Mouse (Mus musculus) testis, postnatal 14 days (tissue): ENCODE results near the gene Robo4.
A peak's percentile ranks its signal among the peaks of the same experiment; 100 is the strongest.

Experiments
- DNase-seq: peaks from one replicate; pipeline ENCODE4 v3.0.0; 2021; ENCODE audit warnings: low spot score

Robo4 gene

DNA sequence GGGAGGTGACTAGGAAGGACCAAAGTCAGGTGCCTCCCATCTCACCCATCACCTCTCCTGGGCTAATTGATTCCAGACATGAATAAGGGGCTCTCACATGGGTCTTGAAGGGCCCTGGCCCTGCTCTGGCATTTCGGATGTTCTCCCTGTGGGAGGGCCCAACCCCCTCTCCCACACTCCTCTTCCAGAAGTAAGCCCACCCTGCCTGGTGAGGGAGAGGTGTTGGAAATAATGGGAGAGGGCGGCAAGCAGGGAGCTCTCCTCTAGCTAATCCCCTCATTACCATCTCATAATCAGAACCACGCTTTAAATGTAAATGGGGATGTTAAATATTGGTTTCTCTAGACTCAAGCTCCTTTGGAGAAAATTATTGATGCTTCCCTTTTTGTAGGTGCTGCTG lies 53.3 kb downstream of the Robo4 start:
- DNase-seq: no peak

DNA sequence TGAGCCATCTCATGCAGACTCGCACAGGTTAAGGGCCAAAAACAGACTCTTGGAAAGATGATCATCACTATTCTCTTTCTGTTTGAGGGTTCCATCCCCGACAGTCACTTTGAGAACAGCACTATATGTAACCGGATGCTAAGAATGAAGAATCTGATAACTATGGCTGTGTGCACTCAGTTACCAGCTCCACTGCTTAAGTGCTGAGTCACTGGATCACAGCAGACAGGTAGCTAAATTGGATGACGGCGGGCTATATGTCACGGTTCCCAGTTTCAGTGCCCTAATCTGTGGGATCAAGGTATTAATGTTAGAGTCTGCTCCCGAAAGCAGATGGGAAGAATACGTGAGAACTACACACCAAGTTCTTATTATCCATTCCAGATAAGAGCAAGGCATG lies 54.2 kb downstream of the Robo4 start:
- no peak for DNase-seq

DNA sequence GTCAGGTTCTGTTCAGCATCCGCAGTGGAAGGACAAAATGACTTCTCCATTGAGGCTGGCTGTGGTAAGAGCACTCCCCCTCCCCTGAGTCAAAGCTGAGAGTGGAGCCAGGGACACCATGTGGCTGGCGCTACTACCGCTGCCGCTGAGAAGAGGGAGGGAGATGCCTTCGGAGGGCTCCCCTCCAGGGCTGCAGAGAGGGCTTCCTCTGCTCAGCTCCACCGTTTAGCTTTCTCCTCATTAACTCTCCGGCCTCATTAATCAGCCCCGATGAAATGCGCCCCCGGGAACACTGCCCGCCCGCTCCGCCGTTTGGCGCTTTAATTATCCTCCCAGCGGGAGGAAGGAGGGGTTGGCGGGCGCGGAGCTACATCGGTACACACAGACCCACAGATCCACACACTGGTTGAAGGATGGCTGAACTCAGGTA lies 54.8 kb downstream of the Robo4 start:
- no peak for DNase-seq

DNA sequence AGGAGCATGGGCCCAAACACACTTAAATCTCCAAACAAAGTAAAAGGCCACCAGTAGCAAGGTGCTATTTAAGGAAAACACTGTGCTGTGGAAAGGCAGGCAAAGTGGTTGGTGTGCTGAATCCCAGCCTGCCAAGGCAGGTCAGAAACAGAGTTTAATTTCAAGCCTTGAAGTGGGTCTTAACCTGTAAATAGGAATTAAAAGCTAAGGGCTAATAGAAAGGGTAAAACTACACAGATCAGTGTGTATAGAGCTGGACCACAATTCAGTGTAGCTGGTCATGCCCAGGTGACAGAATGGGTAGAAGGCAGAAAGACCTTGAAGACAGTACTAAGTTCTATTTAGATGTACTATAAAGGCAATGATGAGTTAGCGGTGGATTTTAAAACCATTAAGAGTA lies 55.5 kb downstream of the Robo4 start:
- DNase-seq: no peak

DNA sequence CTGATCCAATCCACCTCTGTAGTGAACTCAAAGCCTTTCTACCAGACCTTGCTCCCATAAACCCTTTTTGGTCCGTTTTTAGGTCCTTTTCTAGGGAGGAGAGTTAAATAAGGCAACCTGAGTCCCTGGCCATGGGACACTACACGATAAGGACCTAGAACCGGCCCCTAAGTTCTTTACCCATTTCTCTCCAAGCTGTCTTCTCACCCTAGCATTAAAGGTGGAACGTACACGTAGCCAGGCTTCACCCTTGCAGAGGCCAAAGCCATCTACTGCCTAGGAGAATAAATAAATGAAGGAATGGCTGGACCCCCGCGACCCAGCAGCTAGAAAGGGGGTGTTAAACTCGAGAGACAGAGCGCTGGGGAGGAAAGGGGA lies 58.0 kb downstream of the Robo4 start:
- DNase-seq: no peak

DNA sequence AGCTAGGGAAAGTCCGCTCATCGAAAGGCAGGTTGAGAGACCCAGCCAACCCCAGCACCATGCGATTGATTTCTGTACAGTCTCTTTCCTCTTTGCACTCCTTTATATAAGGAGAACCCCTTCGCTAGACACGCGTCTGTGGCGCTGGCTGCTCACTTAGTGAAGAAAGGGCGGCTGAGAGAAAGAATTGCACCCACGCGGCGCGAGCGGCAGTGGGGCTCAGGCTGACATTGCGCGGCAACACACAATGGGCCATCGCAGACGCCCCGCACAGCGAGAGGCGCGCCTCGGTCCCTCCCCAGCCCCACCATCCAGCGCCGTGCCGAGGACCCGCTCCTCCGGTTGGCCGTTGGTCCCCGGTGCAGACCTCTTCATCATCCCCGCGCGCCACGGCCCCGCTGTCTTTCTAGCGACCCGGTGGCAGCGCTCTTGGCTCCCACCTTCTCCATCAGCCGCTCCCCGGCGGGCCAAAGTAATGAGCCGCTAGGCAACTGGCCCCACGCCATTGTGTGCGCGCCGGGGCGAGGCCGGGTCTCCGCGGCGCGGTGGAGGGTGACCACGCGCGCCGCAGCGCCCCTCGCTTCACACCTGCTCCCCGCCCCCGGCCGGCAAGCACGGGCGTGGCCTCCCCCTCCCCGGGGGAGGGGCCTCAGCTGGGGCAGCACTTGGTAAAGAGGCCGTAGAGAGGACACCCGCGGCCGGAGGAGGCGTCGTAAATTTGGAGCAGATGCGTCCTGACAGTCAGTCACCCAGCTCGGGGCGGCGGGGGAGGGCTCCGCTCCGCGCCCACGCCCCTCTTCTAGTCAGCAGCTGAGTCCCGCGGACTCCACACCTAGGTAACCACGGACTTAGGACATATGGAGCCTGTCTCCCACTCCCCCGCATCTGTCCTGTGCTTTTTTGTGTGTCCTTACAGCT lies 58.6 kb downstream of the Robo4 start:
- DNase-seq: peak; percentile 11

DNA sequence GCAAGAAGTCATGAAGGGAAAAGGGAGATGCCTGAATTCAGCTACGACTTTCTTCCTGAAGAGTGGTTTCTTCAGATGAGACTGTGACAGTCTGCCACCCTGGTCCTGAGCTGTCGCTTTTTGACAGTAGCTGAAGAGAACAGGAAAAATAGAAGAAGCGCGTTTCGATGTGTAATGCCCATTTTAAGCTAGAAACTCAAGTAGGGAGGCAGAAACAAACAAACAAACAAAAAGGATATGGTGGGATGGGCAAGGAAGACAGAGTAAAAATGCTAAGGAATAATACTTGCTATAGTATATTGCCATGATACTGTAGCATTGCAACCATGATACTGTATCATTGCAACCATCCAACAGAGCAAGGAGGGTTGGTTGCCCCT lies 59.3 kb downstream of the Robo4 start:
- DNase-seq: no peak

DNA sequence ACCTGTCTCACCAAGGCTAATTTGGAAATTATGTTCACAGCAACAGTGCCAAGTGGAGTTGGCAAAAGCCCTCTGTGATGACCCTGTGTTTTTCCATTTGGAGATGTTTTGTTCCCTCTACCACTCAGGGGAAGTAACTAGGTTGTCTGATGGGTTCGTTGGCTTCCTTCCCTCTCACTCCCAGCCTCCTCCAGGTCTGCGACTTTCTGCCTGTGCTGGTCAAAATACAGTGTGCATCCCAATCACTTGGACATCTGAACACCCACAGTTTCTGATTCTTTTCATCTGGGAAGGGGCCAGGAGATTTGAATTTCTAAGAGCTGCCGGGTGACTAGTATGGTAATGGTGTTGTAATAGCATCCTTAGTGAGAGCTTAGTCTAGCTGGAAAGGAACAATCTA lies 59.9 kb downstream of the Robo4 start:
- DNase-seq: no peak

DNA sequence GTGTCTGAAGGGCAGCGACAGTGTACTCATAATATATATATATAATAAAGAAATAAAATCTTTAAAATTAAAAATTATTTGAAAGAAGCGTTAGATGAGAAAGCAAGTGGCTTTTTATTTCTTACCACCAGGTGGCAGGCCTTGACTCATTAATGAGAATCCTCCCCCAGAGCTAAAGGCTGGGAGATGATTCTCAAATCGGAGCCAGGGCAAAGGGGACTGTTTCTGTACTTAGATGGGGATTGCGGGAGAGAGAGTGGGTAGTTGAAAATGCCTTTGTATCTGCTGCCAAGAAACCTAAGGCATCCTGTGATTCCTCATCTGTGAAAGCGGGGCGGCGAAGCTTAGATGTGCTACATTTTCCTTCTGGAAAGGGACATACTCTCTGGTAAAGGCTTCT lies 61.1 kb downstream of the Robo4 start:
- DNase-seq: no peak
